Mouse (Mus musculus) thymus, adult 2 months (tissue): ENCODE data around the gene Atp6v0d1.

Source experiments
- CTCF ChIP-seq: fragments of 200-500 bp; IDR thresholded peaks from 2 replicates; pipeline ENCODE4 v1.5.1; 2012; ENCODE audit warnings: mild to moderate bottlenecking, control low read depth, low read length, moderate library complexity, borderline replicate concordance; ENCODE audit not compliant: control insufficient read depth, poor library complexity, insufficient read depth; ENCODE audit errors: extremely low read depth
- POLR2A ChIP-seq: fragments of 200-500 bp; IDR thresholded peaks from 2 replicates; pipeline ENCODE4 v1.6.1; 2012; ENCODE audit warnings: mild to moderate bottlenecking, low read length, control low read depth, moderate library complexity; ENCODE audit not compliant: control insufficient read depth, poor library complexity, insufficient read depth; ENCODE audit errors: extremely low read depth

DNA sequence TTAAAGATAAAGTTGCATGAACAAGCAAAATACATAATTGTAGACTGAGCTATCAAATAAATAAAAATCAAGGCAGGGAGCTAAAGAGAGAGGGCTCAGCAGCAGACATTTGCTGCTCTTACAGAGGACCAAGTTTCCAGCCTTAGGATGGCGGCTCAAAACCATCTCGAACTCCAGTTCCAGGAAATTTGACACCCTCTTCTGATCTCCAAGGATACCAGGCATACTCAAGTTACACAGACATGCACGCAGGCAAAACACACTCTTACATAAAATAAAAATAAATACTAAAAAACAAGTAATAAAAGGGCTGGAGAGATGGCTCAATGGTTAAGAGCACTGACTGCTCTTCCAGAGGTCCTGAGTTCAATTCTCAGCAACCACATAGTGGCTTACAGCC, 72.4 kb downstream of the Atp6v0d1 start:
- TF ChIP-seq CTCF (no peak), POLR2A (no peak)
